Mouse (Mus musculus) gonadal fat pad, adult 2 months (tissue): ENCODE data around the gene Pla2r1. TPM values are rescaled to one million over a fixed set of nuclear protein-coding genes. Genes with fewer than 3 reads are reported as not detected.
A peak's percentile ranks its signal among the peaks of the same experiment; 100 is the strongest.

Source experiments
- DNase-seq: peaks from one replicate; pipeline ENCODE4 v3.0.0-alpha.2; 2012; ENCODE audit warnings: low read depth
- polyA plus RNA-seq: library from polyadenylated mRNA; depleted of rRNA; stranded (reverse); fragments of >200 nt; gene quantifications from 2 replicates; pipeline ENCODE4 v1.2.3, GENCODE M21; 2012; rRNA removed

Gene Pla2r1
- polyA plus RNA-seq, 1 experiment: 4.3 TPM

DNA sequence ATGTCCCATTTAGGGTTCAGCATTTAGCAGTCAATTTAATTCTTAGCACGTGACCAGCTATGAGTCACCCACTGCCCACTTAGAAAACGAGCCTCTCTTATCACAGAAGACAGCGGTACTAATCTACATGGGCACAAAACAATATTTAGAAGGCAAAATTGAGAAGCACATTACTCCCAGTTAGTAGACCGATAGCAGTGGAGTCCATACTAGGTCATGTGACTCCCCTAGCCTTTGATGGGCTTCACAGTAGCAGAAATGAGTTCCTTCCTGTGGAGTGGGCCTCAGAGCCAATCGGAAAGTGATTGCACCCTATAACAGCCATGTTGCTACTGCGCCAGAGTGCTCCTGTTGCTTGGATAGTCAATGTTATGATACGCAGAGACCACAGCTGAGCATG is 148.3 kb downstream of the Pla2r1 start:
- no peak for DNase-seq

DNA sequence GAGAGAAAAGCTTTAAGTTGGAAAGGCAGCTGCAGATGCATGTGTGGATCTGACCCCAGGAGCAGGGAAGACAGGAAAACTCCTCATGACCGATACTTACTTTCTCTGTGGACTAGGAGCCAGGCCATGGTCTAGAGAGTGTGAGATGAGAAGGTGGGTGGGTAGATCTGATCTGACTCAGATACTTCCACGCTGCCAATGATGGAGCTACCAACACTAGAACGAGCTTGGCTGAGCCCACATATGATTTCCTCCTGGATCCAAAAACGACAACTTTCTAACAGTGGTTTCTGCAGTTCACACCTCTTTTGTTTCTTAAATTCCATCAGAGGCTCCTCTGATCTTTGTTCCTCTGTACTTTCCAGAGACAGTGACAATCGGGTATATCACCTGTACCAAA is 151.4 kb downstream of the Pla2r1 start:
- no peak for DNase-seq

DNA sequence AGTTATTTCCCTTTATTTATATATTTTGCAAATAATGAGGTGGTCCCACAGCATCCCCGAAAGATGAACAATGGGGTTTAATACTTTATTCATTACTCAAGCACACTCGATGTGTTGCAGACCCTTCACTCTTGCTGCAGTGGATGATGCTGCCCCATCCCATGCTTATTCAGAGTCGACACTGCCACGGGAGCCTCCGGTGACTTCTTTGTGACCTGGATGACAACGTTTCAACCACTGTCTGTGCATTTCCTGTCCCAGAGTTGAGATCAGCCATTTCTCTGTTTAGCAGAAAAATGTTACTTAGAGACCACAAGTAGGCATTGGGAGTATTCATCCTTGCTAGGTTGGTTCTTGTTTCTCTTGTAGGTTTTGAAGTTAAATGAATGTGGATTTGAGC is 159.3 kb downstream of the Pla2r1 start:
- DNase-seq: no peak

DNA sequence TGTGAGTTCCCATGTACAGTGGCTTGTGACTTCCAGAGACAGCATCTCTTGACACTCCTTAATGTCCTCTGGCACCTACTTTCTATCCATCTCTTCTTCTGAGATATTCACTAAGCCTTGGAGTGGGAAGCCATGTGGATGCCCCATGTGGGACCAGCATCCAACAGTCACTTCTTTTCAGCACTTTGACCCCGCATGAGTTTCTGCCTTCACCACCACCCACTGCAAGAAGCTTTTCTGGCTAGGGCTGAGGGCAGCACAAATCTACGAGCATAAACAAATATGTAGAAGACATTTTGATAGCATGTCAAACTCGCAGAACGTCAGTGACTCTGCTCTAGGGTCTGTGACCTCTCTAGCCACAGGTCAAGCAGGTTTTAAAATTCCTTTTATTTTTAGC is 160.8 kb downstream of the Pla2r1 start:
- no peak for DNase-seq

DNA sequence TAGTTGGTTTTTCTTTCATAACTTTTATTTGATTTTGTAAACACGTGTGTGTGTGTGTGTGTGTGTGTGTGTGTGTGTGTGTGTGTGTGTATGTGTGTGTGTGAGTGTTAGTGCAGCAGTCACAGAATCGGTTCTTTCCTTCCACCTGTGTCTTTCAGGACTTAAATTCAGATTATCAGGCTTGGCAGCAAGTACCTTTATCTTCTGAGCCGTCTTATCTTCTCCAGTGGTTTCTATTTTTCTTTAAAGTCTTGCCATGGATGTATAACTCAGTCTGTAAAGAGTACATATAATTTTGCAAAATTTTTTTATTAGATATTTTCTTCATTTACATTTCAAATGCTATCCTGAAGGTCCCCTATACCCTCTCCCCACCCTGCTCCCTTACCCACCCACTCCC is 165.7 kb downstream of the Pla2r1 start:
- DNase-seq: no peak

DNA sequence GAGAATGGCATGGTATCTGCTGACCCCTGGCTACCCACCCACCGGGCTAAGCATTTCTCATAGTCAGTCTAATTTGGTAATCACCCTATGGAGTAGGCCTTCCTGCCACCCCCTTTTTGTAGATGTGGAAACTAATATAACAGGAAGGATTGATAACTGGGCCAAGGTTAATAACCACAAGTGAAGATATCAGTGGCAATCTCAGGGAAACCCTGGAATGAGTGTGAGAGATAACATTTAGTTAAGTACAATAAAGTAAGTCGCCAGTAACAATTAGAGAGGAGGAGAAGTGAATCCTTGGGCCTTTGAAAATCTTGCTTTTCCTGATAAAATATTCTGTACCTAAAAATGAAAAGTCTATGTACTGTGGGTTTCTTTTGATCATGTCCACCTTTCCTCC is 166.3 kb downstream of the Pla2r1 start:
- no peak for DNase-seq

DNA sequence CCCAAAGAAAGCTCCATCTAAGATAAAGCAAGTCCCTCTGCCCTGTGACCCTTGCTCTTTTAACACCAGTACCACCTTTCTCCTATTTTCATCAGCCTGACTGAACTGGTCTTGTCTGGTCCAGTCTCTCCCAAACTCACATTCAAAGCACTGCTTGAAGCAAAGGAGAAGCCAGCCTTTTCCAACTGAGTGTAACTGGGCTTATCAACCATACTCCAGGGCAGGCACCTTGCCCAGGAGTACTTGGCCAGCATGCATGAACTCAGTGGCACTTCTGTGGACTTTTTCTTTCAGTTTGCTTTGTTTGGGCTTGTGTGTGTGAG is 168.4 kb downstream of the Pla2r1 start:
- peak; percentile 67 for DNase-seq

DNA sequence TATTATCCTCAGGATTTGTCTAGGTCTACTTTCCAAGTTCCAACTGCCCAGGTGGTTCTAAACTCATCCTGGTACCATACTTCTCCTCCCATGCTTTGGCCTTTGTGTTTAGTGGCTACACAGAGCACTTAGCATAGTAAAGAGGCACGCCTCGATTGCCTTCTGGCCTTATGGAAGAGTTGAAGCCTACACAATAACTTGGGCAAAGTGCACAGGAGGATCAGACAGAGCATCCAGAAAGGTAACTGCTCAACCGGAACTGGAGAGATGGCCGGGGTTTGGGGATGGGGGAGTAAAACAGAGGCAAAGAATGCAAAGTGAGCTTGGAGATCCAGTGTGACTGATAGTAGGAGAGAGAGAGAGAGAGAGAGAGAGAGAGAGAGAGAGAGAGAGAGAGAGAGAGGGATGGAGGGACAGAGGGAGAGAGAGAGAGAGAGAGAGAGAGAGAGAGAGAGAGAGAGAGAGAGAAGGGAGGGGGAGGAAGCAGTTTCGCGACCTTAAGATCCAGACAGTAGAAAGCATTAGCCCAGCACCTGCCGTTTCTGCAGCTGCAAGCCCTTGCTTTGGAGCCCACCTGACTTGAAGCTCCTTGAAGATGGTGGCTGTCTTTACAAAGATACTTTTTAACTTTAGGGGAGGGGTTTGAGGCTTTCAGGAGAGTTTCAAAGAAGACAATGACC is 168.9 kb downstream of the Pla2r1 start:
- DNase-seq: no peak

DNA sequence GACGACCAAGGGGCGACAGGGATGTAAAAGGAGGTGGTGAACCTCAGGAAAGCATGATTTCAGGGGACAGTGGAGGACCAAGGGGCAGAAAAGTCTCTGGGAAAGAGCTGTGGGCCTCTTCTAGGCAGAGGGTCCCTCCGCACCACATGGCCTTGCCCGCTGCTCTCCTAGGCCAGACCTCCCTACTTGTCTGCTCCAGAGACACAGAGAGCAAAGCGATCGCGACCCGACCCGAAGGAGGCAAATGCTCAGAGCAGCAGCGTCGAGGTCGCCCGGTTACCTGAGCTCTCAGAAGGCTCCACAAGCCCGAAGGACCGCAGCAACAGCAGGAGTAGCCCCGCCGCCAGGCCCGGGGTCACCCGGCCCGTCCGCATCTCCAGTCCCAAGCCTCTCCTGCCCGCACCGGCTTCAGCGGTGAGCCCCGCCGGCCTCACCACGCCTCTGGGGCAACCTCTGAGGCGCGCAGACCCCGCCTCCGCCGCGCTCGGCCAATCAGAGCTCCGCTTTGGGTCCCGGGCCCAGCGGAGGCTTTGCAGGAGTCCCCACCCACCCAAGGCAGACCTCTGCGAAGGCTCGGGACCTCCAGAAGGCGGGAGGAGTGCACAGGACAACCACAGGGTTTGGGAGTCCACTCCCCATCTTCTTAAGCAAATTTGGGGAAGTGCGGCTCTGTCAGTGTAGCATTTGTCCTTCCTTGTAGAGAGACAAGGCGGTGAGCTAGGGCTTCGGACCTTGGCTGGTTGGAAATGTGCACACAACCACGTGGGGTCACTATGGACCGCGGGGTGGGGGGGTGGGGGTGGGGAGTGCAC is 170.0 kb downstream of the Pla2r1 start, which contains the start of gene Ly75:
Ly75 (minus strand) TSS at position 446 of the 812 bp plus-strand sequence.
- DNase-seq: no peak

DNA sequence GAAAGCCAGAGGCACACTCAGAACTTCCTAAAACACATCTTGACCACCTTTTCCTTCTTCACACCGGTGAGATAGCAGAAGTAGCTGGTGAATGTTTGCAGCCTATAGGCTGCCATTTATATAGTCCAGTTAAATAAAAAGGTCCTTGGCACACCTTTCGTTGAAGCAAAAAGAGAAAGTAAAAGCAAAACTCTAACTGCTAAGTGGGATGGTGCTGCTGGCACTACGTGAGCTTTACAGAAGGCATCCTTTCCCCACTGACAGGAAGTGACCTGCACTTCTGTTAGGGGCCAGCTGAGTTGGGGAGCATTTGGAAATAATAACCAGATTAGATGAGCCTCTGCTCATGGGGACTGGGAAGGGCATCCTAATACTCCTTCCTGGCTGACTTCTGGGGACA is 170.8 kb downstream of the Pla2r1 start:
- DNase-seq: no peak

DNA sequence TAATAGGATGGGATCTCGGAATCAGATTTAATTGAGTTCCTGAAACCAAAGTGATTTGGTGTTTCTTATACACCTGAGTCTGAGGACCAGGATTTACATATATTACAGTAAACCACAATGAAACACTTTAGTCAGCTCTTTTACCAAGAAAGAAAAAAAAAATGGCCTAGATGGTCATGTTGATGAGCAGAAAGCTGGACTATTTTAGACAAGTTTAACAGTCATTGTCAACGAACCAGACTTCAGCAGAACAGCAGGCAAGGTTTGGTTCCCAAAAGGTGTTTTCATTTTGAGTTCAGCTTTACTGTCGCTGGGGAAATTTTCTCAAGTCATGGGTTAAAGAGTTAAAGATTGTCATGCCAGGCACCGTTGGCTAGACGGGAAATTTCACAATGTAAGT is 175.8 kb downstream of the Pla2r1 start:
- no peak for DNase-seq

DNA sequence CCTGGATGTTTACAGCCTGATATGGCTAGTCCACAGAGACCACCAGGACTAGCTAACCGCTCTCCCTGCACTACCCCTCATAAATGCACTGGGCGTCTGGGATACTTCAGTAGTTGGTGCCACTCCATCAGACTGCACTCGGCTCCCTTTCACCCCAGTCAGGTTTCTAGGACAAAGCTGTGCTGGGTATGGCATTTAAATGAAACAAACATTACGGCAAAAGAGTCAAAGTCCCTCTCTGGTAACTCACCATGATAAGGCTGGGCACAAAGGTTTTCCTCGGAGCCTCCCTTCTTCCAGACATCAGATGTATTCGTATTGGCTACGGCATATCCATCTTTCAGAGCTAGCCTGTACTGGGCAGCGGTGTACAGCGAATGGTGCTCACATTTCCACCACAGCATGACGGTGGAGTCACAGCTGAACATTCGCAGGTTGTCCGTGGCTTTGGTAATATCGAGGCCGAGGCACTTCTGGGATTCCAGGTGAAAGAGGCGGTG is 177.4 kb downstream of the Pla2r1 start:
- no peak for DNase-seq

DNA sequence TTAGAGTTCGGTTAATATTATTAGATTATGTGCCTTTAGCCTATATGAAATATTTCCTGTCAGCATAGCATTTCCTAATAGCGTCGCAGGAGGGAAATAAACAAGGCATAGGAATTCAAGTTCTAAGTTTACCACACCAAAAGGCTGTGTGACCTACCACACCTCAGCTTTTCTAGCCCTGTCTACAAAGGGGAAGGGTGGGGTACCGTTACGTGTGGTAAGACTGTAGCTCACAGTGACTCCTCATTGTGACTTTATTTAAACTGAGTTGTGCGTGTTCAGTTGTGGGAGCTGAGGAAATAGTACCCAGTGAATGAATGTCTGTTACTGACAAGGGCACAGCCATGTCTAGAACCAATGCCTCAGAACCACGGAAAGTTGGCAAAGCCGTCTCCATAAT is 178.0 kb downstream of the Pla2r1 start:
- DNase-seq: no peak

DNA sequence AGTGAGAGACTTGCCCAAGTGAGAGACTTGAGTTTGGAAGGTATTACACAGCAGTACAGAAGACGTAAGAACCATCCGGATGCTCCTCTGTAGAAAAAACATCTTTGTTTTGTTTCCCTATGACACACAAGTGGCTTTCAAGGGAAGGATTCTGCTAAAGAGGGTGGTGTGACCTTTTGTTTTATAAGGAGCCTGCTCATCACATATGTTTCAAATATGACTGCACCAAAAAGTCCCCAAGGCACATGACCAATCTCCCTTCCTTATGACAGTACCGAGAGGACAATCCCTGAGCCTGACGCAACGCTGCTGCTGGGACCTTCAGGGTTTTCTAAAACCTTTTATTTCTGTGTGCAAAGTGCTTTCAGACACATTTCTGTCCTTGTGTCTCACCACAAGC is 182.9 kb downstream of the Pla2r1 start:
- no peak for DNase-seq

DNA sequence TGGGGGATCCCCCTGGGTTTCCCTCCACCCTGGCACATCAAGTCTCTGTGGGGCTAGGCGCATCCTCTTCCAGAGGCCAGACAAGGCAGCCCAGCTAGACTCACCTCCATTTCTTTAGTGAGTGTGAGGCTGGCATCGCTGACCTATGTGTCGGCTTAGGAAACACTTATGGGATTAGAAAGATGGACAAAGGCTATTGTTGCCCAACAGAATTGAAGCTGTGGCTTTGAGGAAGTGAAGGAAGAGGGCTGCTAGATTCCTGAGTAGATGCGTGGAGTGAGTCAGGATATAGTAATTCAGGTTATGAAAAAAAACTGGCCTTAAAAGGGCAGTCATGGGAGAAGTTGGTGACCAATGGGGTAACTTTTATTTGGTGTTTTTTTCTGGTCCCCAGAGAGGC is 183.7 kb downstream of the Pla2r1 start:
- DNase-seq: no peak

DNA sequence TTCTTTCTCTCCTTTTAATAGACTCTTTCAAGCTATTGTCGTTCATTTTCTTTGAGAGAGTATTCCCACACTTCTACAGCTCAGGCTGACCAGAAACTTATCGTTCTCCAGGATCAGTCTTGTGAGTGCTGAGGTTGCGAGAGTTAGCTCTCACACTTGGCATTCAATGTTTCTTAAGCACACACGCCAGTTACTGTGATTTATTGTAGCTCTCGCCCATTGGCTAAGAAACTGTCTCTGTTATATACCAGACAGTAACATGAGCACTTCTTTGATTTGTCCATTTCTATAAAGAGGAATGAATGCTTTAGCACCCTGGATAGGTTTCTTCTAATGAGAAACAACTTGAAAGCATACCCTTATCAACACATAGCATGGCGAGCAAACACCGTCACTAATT is 185.2 kb downstream of the Pla2r1 start:
- DNase-seq: peak; percentile 78

Other genes with a start within 250 kb of the Pla2r1 start
- 0.28 and 0.32 TPM in 2 replicates for gene Ly75, start 170.0 kb downstream of the Pla2r1 start, polyA plus RNA-seq
- 1.6 and 2.6 TPM in 2 replicates for gene Itgb6, start 169.3 kb upstream of the Pla2r1 start, polyA plus RNA-seq